Mouse (Mus musculus): ENCODE results near the gene Anapc1.
A peak's percentile ranks its signal among the peaks of the same experiment; 100 is the strongest.

The Anapc1 gene

GRCm38 (mm10) chr2:128686921-128687557 is at the start of gene Anapc1:
Gene Anapc1 (minus strand): TSS chr2:128687391.
- peak; percentile 87 for DNase-seq

DNA sequence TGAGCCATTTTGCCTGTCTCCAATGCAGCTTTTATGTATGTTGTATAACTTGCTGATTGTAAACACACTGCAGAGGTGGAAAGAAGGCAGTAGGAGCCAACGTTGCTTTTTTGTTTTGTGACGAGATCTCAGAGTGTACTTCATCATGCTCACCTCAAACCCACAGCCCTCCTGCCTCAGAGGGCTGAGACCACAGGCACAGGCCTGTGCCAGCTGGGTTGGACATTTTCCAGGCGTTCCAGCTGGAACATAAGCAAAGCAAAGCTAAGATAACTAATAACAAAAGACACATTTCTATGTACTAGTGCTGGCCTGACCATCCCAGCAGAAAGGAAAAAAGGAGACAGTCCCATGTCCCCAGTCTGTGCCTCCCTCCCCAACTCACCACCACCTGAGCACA is 47.9 kb upstream of the Anapc1 start:
- no peak for DNase-seq

GRCm38 (mm10) chr2:128731951-128732350 is 44.8 kb upstream of the Anapc1 start:
- no peak for DNase-seq

DNA sequence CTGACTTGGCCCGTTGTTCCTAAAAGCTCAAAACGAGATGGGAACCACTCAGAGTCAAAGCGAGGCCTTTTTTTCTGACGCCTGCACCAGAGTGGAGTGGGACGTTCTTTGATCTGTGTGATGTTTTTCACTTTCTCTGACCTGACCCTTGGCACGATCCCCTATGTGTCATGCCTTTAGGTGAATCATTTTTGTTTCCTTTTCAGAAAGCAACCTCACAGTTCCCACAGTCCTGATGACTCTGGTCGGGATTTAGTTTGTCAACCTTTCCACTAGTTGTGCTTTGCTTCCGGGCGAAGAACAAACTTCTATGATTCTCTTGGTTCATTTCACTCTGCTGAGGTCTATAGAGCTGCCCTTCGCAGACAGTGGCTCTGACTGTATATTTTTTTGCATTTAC is 44.3 kb upstream of the Anapc1 start:
- no peak for DNase-seq

GRCm38 (mm10) chr2:128729141-128729540 is 42.0 kb upstream of the Anapc1 start:
- DNase-seq, result no peak

DNA sequence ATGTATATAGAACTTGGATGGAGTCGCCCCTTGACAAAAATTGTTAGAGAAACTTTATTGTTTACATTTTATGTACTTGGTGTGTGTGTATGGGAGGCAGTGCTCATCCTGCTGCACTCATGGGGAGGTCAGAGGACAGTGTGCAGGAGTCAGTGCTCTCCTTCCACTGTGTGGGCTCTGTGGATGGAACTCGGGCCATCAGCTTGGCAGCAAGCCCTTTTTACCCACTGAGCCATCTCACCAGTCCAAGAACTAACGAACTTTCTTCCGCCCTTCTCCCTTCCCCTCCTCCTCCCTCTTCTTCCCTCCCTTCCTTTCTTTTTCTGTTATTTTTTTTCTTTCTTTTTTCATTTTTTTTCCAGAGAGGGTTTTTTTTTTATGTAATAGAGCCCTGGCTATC is 40.9 kb upstream of the Anapc1 start:
- DNase-seq, result no peak

- no peak for DNase-seq
Measured at GRCm38 (mm10) chr2:128727552-128727951, 40.4 kb upstream of the Anapc1 start.

DNA sequence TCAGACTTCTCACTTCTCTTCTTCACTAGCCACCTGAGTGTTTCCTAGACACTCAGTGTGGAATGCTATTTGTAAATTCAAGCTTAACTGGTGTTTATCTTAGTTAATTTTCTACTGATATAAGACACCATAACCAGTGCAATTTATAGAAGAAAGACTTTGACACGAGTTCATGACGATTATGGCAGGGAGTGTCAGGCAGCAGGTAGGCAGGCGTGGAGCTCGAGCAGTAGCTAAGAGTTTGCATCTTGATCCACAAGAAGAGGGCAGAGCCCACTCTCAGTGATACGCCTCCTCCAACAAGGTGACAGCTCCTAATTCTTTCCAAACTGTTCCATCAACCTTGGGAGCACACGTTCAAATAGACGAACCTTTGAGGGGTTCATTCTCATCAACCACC is 39.4 kb upstream of the Anapc1 start:
- DNase-seq, result no peak

GRCm38 (mm10) chr2:128726067-128726466 is 38.9 kb upstream of the Anapc1 start:
- no peak for DNase-seq

DNA sequence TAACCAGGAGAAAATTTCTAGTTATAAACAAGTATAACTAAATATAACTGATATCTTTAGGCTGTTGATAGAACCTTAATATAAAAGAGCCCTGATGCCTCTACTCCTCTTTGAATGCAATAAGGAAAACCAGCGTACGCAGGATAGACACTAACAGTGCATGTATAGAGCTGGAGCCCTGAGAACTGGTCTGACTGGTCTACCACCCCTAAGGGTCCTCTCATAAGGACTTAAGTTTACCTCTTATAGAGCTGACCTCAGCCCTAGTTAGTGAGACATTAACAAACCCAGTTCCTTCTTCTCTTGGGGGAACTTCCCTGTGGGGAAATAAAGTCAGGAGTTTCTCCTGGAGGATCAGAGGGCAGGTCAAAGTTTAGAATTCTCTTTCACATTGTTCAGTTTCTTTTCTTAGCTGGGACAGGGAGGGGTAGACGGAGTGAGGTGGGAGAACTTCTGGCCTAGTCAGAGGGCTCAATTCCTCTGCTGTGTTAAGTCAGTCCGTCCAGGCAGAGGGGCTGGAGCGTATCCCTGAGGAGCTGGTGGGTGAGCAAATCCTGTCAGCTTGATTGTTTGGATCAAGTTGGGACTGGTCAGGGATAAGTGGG is 35.0 kb upstream of the Anapc1 start:
- DNase-seq, result no peak

GRCm38 (mm10) chr2:128719380-128719779 is 32.2 kb upstream of the Anapc1 start:
- no peak for DNase-seq

DNA sequence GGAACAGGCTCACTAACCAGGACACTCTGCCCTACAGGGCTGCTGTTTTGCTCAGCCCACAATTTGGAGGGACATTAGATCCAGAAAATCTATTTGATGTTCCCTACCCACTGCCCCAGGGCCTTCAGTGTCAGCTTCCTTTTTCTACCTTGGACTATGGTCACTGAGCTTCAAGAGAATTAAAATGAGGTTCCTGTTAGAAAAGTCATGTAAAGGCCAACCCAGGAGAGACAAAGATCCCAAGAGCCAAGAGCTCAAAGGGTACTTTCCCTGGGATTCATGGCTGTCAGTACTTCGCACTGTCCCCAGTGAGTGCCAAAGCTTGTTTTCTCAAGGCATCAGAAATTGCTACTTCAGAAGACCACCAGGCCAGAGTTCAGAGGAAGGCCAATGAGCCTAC is 28.8 kb upstream of the Anapc1 start:
- DNase-seq, result no peak

DNA sequence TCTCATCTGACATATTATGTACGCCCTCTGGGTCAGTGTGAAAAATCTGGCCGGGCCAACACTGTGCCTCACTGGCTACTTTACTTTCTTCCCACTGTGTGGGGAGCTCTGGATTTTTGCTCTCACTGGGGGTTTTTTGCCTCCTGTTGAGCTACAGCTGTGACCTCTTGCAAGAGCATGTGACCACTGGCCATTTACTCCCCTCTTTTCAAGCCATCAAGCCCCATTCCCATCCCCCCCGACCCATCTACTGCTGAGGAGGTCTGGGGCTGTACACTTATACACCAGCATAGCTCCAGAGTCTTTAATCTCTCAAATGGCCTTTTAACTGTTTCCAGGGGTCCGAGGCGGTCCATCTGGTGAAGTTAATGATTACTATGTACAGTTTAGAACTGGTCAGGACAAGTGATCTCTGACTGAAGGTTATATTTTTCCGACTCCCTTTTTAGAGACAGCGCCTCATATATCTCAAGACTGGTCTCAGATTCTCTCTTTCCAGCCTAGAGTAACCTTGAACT is 27.6 kb upstream of the Anapc1 start:
- no peak for DNase-seq

DNA sequence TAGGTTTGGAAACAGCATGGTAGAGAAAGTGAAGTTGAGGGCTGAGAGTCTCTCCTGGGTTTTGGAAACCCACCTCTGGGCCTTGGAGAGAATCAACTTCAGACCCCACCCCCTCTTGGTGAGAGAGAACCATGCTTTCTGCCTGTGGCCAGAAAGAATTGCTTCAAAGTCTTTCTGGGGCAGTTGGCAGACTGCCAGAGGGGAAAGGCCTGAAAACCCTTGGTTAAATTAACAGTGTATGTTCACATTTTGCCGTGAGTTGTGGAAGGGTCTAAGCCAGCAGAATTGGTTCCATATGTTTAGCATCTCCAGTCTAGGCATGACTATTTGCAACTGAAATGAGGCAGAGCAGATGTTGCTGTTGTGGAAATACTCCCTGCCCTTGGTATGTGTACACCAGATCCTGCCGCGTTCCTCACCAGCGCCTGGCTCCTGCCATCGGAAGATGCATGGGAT is 26.4 kb upstream of the Anapc1 start:
- no peak for DNase-seq

- DNase-seq, result no peak
Measured at GRCm38 (mm10) chr2:128712940-128713339, 25.7 kb upstream of the Anapc1 start.

DNA sequence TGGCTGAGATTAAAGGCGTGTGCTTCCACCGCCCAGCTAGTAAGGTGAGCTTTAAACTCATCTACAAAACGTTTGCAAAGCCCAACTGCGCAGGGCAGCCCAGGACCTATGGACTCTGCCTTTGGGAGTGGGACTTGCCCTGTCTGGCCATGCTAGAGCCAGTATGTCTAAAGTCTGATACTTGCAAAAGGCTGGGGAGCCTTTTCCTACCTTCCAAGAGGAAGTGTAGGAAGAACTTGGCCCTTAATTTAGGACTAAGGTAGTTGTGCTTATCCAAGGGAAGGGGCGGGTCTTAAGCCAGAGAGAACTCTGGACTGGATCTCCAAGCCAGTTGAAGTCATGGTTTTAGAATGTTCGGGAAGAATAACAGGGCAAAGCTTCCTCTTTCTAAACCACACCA is 23.4 kb upstream of the Anapc1 start:
- DNase-seq, result no peak

GRCm38 (mm10) chr2:128709264-128709663 is 22.1 kb upstream of the Anapc1 start:
- no peak for DNase-seq

GRCm38 (mm10) chr2:128704474-128704873 is 17.3 kb upstream of the Anapc1 start:
- DNase-seq, result no peak

- DNase-seq, result no peak
Measured at GRCm38 (mm10) chr2:128699201-128699885, 12.2 kb upstream of the Anapc1 start.

GRCm38 (mm10) chr2:128698693-128699181 is 11.5 kb upstream of the Anapc1 start, which contains the start of gene Mertk:
Gene Mertk (plus strand): TSS chr2:128698956.
- peak in 1 of 2 experiments; percentile 15 for DNase-seq

- peak; percentile 45 to 48 for DNase-seq
Measured at GRCm38 (mm10) chr2:128698140-128698692, 11.0 kb upstream of the Anapc1 start.

DNA sequence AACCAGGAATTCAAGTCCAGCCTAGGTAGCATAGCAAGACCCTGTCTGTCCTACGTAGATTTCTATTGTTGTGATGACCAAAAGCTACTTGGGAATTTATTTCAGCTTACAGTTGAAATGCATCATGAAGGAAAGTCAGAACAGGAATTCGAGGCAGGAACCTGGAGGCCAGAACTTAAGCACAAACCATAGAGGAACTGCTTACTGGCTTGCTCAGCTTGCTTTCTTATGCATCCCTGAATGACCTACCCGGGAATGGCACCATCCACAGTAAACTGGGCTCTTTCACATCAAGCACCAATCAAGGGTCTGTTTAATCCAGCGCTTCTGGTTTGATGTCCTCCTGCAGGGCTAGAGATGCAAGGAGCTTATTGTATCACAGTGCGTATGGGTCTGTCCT is 10.4 kb upstream of the Anapc1 start:
- no peak for DNase-seq

DNA sequence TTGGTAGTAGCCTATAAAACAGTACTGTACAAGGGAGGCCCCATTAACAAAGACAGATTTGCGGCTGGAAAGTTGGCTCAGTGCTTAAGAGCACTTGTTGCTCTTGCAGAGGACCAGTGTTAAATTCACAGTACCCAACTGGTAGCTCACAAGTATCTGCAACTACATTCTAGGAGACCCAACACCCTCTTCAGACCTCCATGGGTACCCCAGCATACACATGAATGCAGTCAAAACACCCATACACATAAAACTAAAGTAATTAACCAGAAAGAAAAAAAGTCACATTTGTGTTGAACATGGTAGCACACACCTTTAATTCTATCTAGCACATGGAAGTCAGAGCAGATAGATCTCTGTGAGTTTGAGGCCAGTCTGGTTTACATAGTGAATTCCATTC is 9.9 kb upstream of the Anapc1 start:
- DNase-seq, result no peak

All from B cell, adult 2 months (primary cell).